Mouse (Mus musculus) kidney, embryonic 14.5 days (tissue): ENCODE results near the gene Wfdc18. TPM values are rescaled to one million over a fixed set of nuclear protein-coding genes. Genes with fewer than 3 reads are reported as not detected.

Experiments used
- ATAC-seq: fragments of 200-750 bp; cut with Nextera tagmentation; 2 replicates; pipeline ENCODE4 v1.8.0; 2017; ENCODE audit warnings: moderate number of reproducible peaks, mild to moderate bottlenecking, moderate TSS enrichment, moderate library complexity; ENCODE audit not compliant: low FRiP score, low TSS enrichment
- H3K27ac ChIP-seq: fragments of 300-500 bp; sonication (generic); 2 replicates; pipeline ENCODE4 v1.5.1; 2014; ENCODE audit warnings: low read depth, mild to moderate bottlenecking, low read length, moderate library complexity, mixed read lengths
- H3K27me3 ChIP-seq: fragments of 300-500 bp; sonication (generic); 2 replicates; pipeline ENCODE4 v1.6.1; 2014; ENCODE audit warnings: mild to moderate bottlenecking, low read length; ENCODE audit not compliant: control insufficient read depth, insufficient read depth
- H3K36me3 ChIP-seq: fragments of 300-500 bp; sonication (generic); 2 replicates; pipeline ENCODE4 v1.6.1; 2014; ENCODE audit warnings: low read length, mixed read lengths; ENCODE audit not compliant: control insufficient read depth, insufficient read depth
- H3K4me1 ChIP-seq: fragments of 300-500 bp; sonication (generic); 2 replicates; pipeline ENCODE4 v1.6.1; 2014; ENCODE audit warnings: low read length, mixed read lengths; ENCODE audit not compliant: control insufficient read depth, insufficient read depth
- H3K4me2 ChIP-seq: fragments of 300-500 bp; sonication (generic); replicated peaks from 2 replicates; pipeline ENCODE4 v1.6.1; 2014; ENCODE audit warnings: low read depth, mild to moderate bottlenecking, low read length
- H3K4me3 ChIP-seq: fragments of 300-500 bp; sonication (generic); 2 replicates; pipeline ENCODE4 v1.5.1; 2014; ENCODE audit warnings: mild to moderate bottlenecking, low read length
- H3K9ac ChIP-seq: fragments of 300-500 bp; sonication (generic); 2 replicates; pipeline ENCODE4 v1.6.1; 2014; ENCODE audit warnings: low read depth, mild to moderate bottlenecking, low read length, moderate library complexity
- H3K9me3 ChIP-seq: fragments of 300-500 bp; sonication (generic); 2 replicates; pipeline ENCODE4 v1.6.1; 2016; ENCODE audit warnings: low read length; ENCODE audit not compliant: control insufficient read depth
- WGBS: fragments of 180-500 bp; shearing (Covaris S2); extraction: QIAGEN DNeasy Blood & Tissue Kit; methylation state at CpG from one replicate; pipeline ENCODE4 v1.1.7; 2014; 5-methylcytosine and 5-hydroxymethylcytosine counted together
- polyA plus RNA-seq: library from polyadenylated mRNA; unstranded; fragments of >200 nt; fragmentation: Nextera tagmentation; extraction: Ambion mirVana; gene quantifications from 2 replicates; pipeline ENCODE4 v1.2.1, GENCODE M21; 2014

Wfdc18 gene
- polyA plus RNA-seq, 1 experiment from 2014 or later, result not detected

- Histone ChIP-seq H3K9ac (no peak overlapping the region), H3K4me2 (no peak overlapping the region), H3K27me3 (no peaks in the 10 kb centered on the region), H3K4me3 (no peak overlapping the region), H3K4me1 (no peaks in the 10 kb centered on the region), H3K9me3 (no peaks in the 10 kb centered on the region), H3K27ac (no peak overlapping the region), H3K36me3 (no peaks in the 10 kb centered on the region)
- ATAC-seq, result no peak
- WGBS, result 83% methylated on average over 1 of the region's 1 CpGs
Observed at GRCm38 (mm10) chr11:83712671-83713070, 3.9 kb downstream of the Wfdc18 start.

GRCm38 (mm10) chr11:83713925-83714324 is 5.1 kb downstream of the Wfdc18 start:
- no peak overlapping the region for H3K27ac ChIP-seq
- no peaks in the 10 kb centered on the region for H3K4me1 ChIP-seq
- H3K27me3 ChIP-seq, result no peaks in the 10 kb centered on the region
- no peak overlapping the region for H3K4me2 ChIP-seq
- H3K9ac ChIP-seq, result no peak overlapping the region
- H3K9me3 ChIP-seq, result no peaks in the 10 kb centered on the region
- ATAC-seq, result no peak
- H3K36me3 ChIP-seq, result no peaks in the 10 kb centered on the region
- no peak overlapping the region for H3K4me3 ChIP-seq
- 70% methylated on average over 2 of the region's 2 CpGs for WGBS

- WGBS, result 81% methylated on average over 6 of the region's 6 CpGs
- H3K27me3 ChIP-seq, result no peaks in the 10 kb centered on the region
- H3K4me3 ChIP-seq, result no peak overlapping the region
- no peak overlapping the region for H3K27ac ChIP-seq
- no peak overlapping the region for H3K9ac ChIP-seq
- no peaks in the 10 kb centered on the region for H3K36me3 ChIP-seq
- no peak for ATAC-seq
- H3K9me3 ChIP-seq, result no peaks in the 10 kb centered on the region
- no peak overlapping the region for H3K4me2 ChIP-seq
- H3K4me1 ChIP-seq, result no peaks in the 10 kb centered on the region
Observed at GRCm38 (mm10) chr11:83717042-83717665, 8.3 kb downstream of the Wfdc18 start.

- H3K4me1 ChIP-seq, result no peaks in the 10 kb centered on the region
- ATAC-seq, result no peak
- H3K27ac ChIP-seq, result no peak overlapping the region
Observed at GRCm38 (mm10) chr11:83720766-83721165, 12.0 kb downstream of the Wfdc18 start.

GRCm38 (mm10) chr11:83728757-83729432 is 20.1 kb downstream of the Wfdc18 start:
- Histone ChIP-seq H3K27ac (no peak overlapping the region), H3K4me2 (no peak overlapping the region), H3K9ac (no peak overlapping the region), H3K36me3 (no peaks in the 10 kb centered on the region), H3K9me3 (no peaks in the 10 kb centered on the region), H3K4me3 (no peak overlapping the region), H3K4me1 (no peaks in the 10 kb centered on the region), H3K27me3 (no peaks in the 10 kb centered on the region)
- WGBS, result 60% methylated on average over 3 of the region's 3 CpGs
- ATAC-seq, result no peak

More at GRCm38 (mm10) chr11:83720766-83721165, 12.0 kb downstream of the Wfdc18 start:
- H3K27me3 ChIP-seq, result no peaks in the 10 kb centered on the region
- no peak overlapping the region for H3K4me3 ChIP-seq
- no peak overlapping the region for H3K4me2 ChIP-seq
- H3K9me3 ChIP-seq, result no peaks in the 10 kb centered on the region
- no peak overlapping the region for H3K9ac ChIP-seq
- H3K36me3 ChIP-seq, result no peaks in the 10 kb centered on the region

GRCm38 (mm10) chr11:83731116-83731515 is 22.3 kb downstream of the Wfdc18 start:
- H3K27me3 ChIP-seq, result no peaks in the 10 kb centered on the region
- WGBS, result 94% methylated on average over 1 of the region's 1 CpGs
- no peaks in the 10 kb centered on the region for H3K36me3 ChIP-seq

GRCm38 (mm10) chr11:83733071-83733640 is 24.3 kb downstream of the Wfdc18 start:
- Histone ChIP-seq H3K9me3 (no peaks in the 10 kb centered on the region), H3K4me3 (no peak overlapping the region), H3K27ac (no peak overlapping the region), H3K36me3 (no peaks in the 10 kb centered on the region), H3K27me3 (no peaks in the 10 kb centered on the region), H3K4me2 (no peak overlapping the region), H3K9ac (no peak overlapping the region), H3K4me1 (no peaks in the 10 kb centered on the region)
- no peak for ATAC-seq
- 83% methylated on average over 5 of the region's 5 CpGs for WGBS

More at GRCm38 (mm10) chr11:83731116-83731515, 22.3 kb downstream of the Wfdc18 start:
- Histone ChIP-seq H3K9ac (no peak overlapping the region), H3K4me1 (no peaks in the 10 kb centered on the region), H3K9me3 (no peaks in the 10 kb centered on the region), H3K27ac (no peak overlapping the region), H3K4me3 (no peak overlapping the region), H3K4me2 (no peak overlapping the region)
- no peak for ATAC-seq

GRCm38 (mm10) chr11:83734215-83734614 is 25.4 kb downstream of the Wfdc18 start:
- 93% methylated on average over 1 of the region's 1 CpGs for WGBS
- Histone ChIP-seq H3K9me3 (no peaks in the 10 kb centered on the region), H3K9ac (no peak overlapping the region), H3K4me1 (no peaks in the 10 kb centered on the region), H3K36me3 (no peaks in the 10 kb centered on the region), H3K4me3 (no peak overlapping the region), H3K27ac (no peak overlapping the region), H3K4me2 (no peak overlapping the region), H3K27me3 (no peaks in the 10 kb centered on the region)
- ATAC-seq, result no peak

GRCm38 (mm10) chr11:83735881-83736280 is 27.1 kb downstream of the Wfdc18 start:
- Histone ChIP-seq H3K27ac (no peak overlapping the region), H3K4me1 (no peaks in the 10 kb centered on the region), H3K36me3 (no peaks in the 10 kb centered on the region), H3K27me3 (0 out of 2 replicates have a peak, but pooled peaks cover 3% of the 10 kb centered on the region), H3K4me3 (no peak overlapping the region), H3K9me3 (no peaks in the 10 kb centered on the region), H3K9ac (no peak overlapping the region), H3K4me2 (no peak overlapping the region)
- WGBS, result 69% methylated on average over 2 of the region's 2 CpGs
- no peak for ATAC-seq
